Mouse (Mus musculus): ENCODE measurements around the gene C2cd2.
"Not testable (repeated sequence)": the region's sequence is repeated elsewhere in the genome, so short reads cannot be mapped to it uniquely, and the experiment has no call there.

The C2cd2 gene

DNA sequence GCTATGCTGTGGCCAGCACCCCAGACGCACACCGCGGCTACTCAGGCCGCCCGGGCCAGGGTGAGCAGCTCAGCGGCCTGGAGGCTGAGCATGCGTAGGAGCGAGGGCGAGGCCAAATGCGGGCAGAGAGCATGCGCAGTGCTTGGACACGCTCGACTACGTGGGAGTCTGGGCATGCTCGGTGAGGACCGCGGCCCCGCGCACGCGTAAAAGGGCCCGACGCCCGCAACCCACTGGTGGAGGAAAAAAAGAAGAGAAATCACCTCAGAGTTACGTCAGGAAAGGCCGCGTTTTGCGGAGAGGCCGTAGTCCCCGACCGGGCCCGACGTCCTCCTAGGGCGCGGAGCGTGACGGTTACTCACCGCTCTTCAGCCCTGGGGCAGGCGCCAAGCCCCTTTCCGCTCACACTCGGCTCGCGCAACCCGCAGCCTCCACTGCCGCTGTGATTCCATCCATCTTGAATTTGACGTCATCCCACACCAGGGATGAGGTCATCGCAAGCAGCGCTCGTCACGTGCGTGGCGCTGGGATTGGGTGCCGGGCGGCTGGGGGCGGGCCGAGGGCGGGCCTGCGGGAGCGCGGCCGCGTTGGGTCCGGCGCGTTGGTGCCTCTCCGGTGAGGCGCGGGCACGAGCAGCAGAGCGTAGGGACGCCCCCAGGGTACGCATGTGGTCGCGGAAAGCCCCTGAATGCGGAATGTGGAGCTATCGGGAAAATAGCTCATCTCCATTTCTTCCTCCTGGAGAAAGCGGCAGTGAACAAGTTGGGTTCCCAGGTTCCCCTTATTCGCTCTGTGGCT lies at the start of gene C2cd2, which contains the start of gene Zbtb21:
C2cd2 (minus strand) TSS at position 448 of the 798 bp plus-strand sequence.
Zbtb21 (minus strand) TSS at position 472 of the 798 bp plus-strand sequence.
- DNase-seq (ENCODE audit: low read depth, low spot score): peak; percentile 94

DNA sequence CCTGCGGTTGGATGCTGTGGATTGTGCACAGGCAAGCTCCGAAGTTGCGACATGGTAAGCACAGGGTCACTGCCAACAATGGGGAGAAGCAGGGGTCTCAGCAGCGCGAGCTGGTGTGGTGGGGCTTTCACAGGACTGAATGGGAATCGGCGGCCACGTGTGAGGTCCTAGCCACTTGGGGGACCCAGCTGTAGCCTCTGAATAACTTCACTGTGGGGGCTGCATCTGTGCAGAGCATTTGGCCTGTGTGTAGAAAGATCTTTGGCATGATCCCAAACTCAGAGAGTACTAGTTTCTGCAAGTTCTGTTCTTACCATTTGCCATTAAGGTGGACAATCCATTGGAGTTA lies 35.0 kb upstream of the C2cd2 start:
- not testable (repeated sequence) for DNase-seq (ENCODE audit: low read depth, low spot score)

DNA sequence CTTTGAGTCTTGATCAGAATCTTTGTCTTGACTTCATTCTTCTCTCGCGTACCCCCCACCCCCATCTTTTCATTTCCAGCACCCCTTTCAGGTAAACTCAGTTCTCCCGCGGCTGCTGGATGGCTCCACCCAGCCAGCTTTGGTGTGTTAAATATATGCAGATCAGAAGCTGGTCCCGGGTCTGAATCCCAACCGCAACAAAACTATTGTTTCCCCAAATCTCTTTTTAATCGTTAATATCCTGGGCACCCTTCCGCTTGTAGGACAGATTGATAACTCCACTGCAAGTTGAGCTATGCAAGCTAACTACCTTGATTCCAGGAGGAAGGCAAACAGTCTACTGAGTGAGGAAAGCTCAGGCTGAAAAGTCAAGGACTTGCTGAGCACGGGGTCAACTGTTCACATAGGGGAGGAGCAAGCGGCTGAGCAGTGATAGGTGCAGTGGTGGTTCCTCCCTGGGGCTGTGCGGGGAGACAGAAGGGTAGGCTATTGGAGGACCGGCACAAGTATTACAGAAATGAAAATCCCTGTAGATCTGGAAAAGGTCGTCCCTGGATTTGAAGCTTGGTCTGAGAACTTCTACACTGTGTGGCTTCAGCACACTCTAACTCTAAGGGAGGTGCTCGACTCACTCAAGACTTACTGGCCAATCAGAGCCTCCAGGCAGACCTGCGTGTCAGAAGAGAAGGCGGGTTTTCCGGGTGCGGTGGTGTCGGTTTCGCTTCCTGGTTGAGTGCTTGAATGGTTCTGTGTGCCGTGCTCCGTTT lies 34.4 kb upstream of the C2cd2 start, which contains the start of gene B230307C23Rik:
B230307C23Rik (plus strand) TSS at position 700 of the 767 bp plus-strand sequence.
- peak; percentile 78 for DNase-seq (ENCODE audit: low read depth, low spot score)

DNA sequence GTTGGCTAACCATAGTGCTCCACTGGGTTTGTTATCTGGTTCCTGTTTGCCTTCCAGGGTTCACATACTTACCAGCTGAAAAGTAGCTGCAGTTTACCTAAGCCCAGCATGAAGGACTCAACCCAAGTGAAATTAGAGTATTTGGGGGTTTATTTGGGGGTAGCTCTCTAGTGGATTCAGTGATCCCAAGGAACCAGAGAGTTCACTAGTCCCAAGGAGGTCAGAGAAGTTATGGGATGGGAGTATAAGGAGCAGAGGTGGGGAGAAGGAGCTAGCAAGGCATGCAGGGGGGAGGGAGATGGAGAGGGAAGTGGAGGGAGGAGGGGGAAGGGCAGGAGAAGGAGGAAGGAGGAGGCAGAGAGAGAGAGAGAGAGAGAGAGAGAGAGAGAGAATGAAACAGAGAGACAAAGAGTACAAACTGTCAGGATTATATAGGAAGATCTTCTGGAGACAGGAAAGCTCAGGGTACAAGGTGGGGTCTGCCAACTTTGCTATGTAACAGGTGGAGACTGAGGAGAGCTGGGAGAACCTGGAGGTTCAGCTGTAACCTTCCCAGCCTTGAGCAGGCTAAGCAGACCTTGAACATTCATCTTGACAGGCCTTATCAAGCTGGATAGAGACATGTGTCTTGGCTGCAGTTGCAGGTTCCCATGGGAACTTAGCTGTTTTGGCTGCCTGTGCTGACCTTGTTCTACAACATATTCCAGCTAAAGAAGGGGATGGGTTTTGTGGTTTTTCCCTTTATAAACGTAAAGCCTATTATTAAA lies 33.6 kb upstream of the C2cd2 start:
- no peak for DNase-seq (ENCODE audit: low read depth, low spot score)

DNA sequence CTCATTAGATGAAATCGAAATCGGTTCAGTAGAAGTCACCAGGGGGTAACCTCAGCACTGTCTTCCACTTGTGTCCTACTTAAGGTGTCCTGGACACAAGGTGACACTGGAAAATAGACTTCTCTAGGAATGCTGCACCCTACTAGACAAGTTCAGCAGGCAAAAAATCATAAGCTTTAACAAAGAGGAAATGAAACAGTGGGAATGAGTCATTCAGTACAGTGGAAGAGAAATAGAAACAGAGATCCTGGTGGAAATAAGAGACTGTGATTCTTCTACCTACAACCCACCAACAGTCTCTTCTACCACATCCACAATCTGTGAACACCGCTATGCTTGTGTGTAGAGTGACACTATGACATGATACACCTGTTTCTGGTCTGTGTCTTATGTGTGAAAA lies 30.1 kb upstream of the C2cd2 start:
- DNase-seq (ENCODE audit: low read depth, low spot score): not testable (repeated sequence)

DNA sequence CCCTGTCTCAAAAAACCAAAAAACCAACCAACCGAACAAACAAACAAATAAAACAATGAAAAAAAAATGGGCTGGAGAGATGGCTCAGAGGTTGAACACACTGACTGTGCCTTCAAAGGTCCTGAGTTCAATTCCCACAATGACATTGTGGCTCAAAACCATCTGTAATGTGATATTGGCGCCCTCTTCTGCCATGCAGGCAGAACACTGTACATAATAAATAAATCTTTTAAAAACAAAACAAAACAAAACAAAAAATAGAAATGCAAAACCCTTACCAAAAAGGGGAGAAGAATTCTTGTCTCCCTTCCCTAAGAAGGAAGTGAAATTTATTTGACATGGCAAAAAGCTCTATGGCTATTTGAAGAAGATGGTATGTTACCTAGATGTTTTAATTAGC lies 29.1 kb upstream of the C2cd2 start:
- DNase-seq (ENCODE audit: low read depth, low spot score): no peak

DNA sequence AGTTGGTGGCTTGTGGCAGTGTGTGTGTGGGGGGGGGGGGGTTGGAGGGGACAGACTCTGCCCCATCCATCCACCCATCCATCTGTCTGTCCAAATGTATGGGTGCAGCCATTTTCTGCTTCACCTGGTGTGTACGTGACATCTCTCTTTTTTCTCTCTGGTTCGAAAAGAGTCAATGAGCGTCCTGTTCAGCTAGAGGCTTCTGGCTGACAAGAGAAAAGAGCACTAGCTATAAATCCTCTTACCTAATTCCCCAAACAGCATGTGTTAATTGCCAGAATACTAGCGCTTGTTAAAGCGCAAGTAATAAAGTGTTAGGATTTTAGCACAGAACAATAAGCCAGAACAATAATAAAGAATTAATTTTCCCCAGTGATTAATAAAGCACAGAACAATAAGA lies 22.2 kb upstream of the C2cd2 start:
- DNase-seq (ENCODE audit: low read depth, low spot score): no peak

DNA sequence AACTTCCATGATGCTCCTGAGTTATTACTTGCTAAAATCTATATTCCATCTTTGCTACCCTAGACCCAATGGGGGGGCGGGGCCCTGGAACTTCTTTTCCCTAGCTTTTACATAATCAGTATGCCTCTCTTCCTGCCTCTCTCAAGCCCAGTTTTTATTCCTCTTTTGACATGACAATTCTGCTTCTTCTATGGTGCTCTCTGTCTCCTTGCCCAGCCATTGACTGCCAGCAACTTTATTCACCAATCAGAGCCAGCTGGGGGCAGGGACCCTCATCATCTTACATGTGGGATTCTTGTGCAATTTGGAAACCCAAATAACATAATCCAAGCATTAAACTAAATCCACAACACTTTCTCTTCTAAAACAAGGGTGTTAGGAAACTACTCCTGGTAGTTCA lies 19.0 kb upstream of the C2cd2 start:
- DNase-seq (ENCODE audit: low read depth, low spot score): no peak

DNA sequence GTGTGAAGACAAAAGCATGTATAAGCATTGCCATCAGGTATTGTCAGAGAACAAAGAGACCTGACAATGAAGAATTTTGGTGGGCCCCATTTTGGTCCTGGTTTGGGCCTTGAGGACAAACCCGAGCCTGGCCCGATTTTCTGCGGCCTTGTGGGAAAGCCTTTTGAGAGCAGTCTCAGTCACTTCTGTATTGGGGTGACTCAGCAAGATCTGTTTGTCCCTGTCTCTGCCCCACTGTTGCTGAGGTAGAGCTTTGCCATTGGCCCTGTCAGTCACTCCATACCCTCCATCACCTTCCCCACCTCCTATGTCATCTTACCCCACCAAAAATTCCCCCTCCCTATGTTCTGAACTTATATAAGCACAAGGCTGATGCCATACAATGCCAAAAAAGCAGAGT lies 15.3 kb upstream of the C2cd2 start:
- no peak for DNase-seq (ENCODE audit: low read depth, low spot score)

DNA sequence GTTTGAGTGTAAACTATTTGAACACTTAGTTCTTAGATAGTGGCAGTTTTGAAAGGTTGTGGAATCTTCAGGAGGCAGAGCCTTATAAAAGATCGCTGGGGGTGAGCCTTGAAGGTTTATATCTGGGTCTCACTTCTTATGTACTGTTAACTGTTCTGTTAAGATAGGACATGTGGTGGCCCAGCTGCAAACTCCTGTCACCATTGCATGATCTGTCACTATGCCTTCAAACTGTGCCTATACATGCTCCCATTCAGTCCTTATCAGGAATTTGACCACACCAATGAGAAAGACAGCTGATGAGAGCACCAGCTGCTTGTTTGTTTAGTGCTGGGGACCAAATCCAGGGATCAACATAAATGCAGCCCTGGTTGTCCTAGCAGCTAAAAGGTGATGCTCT lies 14.9 kb upstream of the C2cd2 start:
- DNase-seq (ENCODE audit: low read depth, low spot score): no peak

DNA sequence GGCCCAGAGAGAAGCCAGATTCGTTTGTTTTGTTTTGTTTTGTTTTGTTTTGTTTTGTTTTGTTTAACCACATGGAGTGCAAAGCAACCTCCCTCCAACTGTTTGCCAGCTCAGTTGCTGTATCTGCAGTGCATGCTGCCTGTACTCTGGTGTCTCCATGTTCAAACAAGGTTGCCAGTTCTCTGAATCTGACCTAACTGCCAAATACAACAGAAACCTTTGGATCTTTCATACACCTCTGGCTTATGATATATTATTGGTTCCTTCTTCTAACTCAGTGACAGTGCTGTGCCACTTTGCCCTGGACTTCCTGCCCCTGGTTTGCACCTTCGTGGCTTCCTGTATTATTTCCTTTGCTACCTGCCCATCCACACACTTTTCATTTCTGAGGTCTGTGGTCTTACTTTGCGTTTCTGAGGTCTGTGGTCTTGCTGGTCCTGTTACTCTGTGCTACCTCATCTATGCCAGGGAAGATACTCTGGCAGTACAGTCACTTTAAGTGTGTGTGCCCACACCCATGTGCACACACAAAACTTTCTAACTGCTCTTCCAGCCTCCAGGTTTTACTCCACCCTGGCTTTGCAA lies 1.6 kb upstream of the C2cd2 start:
- DNase-seq (ENCODE audit: low read depth, low spot score): no peak

DNA sequence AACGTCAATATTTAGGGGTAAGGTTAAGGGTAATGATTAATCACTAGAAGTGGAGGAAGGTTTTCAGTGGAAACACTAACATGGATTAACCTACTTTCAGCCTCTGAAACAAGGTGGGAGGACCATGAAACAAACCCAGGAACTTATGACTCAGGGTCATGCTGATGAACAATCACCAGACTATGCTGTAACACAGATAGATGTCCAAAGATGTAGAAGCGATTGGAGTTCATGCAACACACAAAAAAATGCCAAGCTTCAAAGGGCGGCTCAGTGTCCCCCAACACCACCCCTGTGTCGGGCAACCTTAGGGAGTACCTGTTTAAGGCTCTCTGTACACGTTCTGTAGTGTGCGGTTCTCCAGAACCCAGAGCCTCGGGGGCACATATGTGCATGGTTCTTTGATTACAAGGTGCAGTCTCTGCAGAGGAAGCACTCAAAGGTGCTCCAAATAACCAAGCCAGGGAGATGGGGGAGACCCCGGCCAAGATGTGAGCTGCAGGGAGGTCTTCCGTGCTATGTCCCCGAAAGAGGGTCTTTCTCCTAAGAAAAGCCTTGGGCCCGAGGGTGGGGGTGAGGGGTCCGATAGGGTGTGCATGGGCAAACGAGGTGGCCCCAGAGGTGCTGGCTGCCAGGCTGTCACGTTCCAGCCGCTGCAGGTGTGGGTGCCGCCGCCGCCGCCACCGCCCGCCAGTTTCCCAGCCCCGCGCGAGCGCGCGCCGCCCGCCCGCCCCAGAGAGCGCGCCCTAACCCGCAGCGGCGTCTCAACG lies 832 bp downstream of the C2cd2 start:
- DNase-seq (ENCODE audit: low read depth, low spot score): no peak

DNA sequence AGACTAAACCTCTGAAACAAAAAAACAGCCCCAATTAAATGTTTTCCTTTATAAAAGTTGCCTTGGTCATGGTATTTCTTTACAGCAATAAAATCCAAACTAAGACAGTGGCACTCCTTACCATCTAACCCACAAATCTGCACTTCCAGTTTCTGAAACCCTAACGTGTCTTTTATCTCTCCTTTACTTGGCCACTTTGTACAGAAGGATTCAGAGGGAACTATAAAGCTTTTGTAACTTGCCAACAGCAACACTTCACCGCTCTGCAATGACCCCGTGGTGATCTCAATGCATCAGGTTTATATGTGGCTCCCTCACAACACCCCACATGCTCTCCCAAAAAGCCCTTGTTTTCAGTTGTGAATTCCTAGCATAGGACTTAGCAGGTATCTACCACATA lies 2.0 kb downstream of the C2cd2 start:
- no peak for DNase-seq (ENCODE audit: low read depth, low spot score)

DNA sequence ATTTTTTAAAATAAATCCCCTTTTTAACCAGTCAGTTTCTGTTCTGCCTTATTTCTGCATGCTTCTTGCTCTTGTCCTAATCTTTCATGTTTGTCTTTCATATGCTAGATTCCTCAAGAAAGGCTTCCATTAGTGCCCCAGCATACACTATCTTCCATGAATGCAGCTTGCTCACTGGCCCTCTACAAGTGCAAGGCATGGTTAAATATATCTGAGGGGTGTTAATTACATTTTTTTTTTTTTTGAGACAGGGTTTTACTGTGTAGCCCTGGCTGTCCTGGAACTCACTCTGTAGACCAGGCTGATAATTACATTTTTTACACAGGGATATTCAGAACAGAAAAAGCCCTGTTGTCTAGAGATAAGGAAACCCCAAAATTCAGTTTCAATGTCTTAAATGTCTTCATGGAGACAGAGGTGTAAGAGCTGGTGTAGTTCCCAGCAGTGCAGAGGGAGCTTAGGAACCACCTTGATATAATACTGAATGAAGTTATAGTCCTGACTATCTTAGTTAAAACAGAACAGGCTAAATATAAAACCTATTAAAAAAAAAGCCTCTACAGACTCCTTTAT lies 3.9 kb downstream of the C2cd2 start:
- no peak for DNase-seq (ENCODE audit: low read depth, low spot score)

DNA sequence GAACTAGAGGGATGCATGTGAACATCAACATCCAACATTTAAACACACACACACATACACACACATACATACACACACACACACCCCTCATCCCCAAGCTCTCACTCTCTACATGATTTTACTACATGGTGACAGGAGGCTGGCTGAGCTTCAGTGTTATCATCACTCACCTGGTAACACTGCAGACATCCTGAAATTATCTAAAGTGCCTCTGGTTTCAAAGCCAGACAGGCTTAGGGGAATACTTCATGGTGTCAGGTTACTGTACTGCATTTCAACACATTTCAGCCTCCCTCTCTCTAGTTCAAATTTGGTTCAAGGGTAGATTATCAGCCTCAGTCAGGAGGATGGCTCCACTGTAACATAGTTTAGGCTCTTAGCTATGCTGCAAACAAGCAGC lies 4.8 kb downstream of the C2cd2 start:
- DNase-seq (ENCODE audit: low read depth, low spot score): no peak

DNA sequence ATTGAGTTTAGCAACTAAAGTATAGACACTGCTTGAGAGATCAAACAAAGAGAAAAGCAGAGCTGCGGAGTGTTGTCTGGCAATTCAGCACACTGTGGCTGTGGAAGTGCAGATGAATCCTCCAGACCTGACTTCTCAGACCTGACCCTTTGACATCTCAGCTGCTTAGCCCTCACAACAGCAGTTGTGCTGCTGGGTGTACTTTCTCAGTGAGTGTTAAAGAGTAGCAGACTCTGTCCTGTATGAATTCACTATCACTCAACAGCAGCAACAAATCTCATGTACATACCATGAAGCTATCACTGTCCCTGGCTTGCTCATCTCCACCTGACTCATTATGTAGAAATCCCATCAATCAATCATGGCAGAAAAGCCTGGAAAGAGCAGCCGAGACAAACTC lies 6.4 kb downstream of the C2cd2 start:
- DNase-seq (ENCODE audit: low read depth, low spot score): no peak

DNA sequence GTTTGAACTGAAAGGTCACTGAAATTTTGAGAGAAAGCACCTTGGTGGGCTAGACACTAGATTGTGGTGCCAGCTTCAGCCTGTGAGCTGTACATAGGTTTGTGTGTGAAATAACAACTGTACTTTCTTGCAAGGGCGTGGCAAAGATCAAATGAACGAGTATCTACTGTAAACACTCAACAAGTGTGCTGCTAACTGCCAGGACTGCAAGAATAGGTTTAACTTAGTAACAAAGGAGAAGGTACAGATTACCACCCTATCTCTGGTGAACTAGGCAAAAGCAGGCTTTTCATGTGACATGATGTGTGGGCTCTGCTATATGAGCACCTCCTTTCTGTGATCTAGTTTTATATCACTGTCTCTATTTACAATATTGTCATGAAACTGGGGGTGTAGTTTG lies 9.1 kb downstream of the C2cd2 start:
- DNase-seq (ENCODE audit: low read depth, low spot score): no peak

DNA sequence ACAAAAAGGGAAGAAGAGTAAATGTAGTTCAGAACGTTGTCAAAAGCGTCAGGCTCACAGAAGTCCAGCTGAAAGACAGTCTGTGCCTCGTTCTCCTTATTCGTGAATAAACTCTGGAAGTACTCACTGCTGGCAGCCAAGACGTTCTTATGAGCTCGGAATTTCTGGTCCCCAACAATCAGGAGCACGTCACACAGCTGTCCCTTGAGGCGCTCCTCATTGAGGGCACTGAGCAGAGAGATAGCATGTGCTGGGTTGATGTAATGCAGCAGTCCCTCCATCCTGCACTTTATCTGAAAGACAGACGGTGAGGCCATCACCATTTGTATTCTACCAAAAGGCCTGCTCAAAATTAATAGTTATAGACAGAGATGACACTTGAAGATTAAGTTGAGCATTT lies 9.6 kb downstream of the C2cd2 start:
- DNase-seq (ENCODE audit: low read depth, low spot score): no peak

DNA sequence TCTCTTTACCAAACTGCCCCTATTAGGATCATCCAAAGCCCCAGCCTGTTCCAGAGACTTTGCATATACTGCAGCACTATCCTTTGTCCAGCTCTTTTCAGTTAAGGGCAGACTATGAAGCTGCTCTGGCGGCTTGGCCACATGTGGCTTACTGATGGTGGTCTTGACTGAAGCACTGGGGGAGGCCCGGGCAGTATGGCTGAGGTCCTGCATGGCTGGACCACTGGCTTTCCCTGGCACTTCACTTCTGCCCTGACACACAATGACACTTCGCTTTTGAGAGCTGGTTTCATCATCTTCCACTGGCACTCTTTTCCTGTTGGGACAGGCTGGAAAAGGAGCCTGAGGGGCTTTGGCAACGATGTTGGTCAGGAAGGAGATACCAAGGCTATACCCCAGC lies 10.0 kb downstream of the C2cd2 start:
- no peak for DNase-seq (ENCODE audit: low read depth, low spot score)

DNA sequence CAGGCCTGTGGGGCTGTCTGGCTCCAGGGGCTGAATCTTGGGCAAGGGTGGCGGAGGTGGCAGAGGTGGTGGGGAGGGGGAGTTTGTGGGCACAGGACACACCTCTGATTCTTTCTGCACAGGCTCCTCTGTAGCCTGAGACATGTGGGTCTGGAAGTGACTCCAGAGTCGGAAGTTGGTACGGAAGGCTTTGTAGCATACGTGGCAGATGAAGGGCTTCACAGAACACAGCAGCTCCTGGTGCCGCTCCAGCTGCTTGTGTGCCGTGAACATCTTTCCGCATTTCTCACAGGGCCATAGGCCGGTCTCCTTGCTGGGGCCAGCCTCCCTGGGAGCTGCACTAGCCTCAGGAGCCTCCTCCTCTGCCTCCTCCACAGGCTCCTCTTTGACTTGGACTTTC lies 12.3 kb downstream of the C2cd2 start:
- no peak for DNase-seq (ENCODE audit: low read depth, low spot score)

DNA sequence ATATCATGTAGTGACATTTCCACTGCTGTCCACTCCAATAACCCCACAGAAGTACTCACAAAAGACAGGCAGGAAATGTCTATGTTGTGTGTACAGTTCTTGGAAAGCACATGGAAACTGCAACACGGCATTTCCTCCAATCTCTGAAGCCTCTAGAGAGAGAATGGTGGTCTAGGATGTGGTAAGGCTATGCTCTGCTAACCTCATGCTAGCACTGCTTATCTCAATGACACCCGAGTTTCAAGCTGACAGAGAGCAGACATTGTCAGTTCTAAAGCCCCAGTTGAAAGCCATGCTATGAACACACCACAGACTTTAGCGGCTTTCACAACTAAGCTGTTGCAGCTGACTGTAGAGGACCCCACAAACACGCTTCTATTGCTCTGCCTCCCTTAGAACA lies 13.6 kb downstream of the C2cd2 start:
- no peak for DNase-seq (ENCODE audit: low read depth, low spot score)
